Mouse (Mus musculus) heart, embryonic 16.5 days (tissue): ENCODE data around the gene Slc3a1. TPM values are rescaled to one million over a fixed set of nuclear protein-coding genes. Genes with fewer than 3 reads are reported as not detected.
A peak's percentile ranks its signal among the peaks of the same experiment; 100 is the strongest.

Experiments
- ATAC-seq: fragments of 200-750 bp; cut with Nextera tagmentation; replicated peaks from 2 replicates; pipeline ENCODE4 v1.8.0; 2017; ENCODE audit warnings: moderate number of reproducible peaks; ENCODE audit not compliant: insufficient read depth, low FRiP score; ENCODE audit errors: extremely low read depth
- H3K27ac ChIP-seq: fragments of 300-500 bp; sonication (generic); 2 replicates; pipeline ENCODE4 v1.5.1; 2014; ENCODE audit warnings: mild to moderate bottlenecking, low read length, control low read depth, moderate library complexity
- H3K27me3 ChIP-seq: fragments of 300-500 bp; sonication (generic); 2 replicates; pipeline ENCODE4 v1.6.1; 2014; ENCODE audit warnings: low read length, mixed read lengths; ENCODE audit not compliant: control insufficient read depth, insufficient read depth
- H3K36me3 ChIP-seq: fragments of 300-500 bp; sonication (generic); 2 replicates; pipeline ENCODE4 v1.6.1; 2014; ENCODE audit not compliant: control insufficient read depth, insufficient read depth
- H3K4me1 ChIP-seq: fragments of 300-500 bp; sonication (generic); 2 replicates; pipeline ENCODE4 v1.6.1; 2014; ENCODE audit warnings: low read length, mixed read lengths; ENCODE audit not compliant: control insufficient read depth, insufficient read depth
- H3K4me2 ChIP-seq: fragments of 300-500 bp; sonication (generic); 2 replicates; pipeline ENCODE4 v1.6.1; 2014; ENCODE audit warnings: low read depth, mild to moderate bottlenecking, control low read depth, low read length
- H3K4me3 ChIP-seq: fragments of 300-500 bp; sonication (generic); 2 replicates; pipeline ENCODE4 v1.5.1; 2014; ENCODE audit warnings: mild to moderate bottlenecking, control low read depth, low read length
- H3K9ac ChIP-seq: fragments of 300-500 bp; sonication (generic); 2 replicates; pipeline ENCODE4 v1.6.1; 2014; ENCODE audit warnings: low read length, control low read depth
- H3K9me3 ChIP-seq: fragments of 300-500 bp; sonication (generic); replicated peaks from 2 replicates; pipeline ENCODE4 v1.6.1; 2016; ENCODE audit warnings: low read length; ENCODE audit not compliant: control insufficient read depth
- WGBS: fragments of 180-500 bp; shearing (Covaris S2); extraction: QIAGEN DNeasy Blood & Tissue Kit; methylation state at CpG from one replicate; pipeline ENCODE4 v1.1.7; 2014; 5-methylcytosine and 5-hydroxymethylcytosine counted together
- polyA plus RNA-seq: library from polyadenylated mRNA; unstranded; fragments of >200 nt; fragmentation: Nextera tagmentation; extraction: Ambion mirVana; gene quantifications from 2 replicates; pipeline ENCODE4 v1.2.1, GENCODE M21; 2015

Slc3a1 gene
- polyA plus RNA-seq, 1 experiment from 2014 or later: 0.26 TPM

- Histone ChIP-seq H3K36me3 (peaks cover 14% of the 10 kb centered on the region), H3K4me2 (no peak overlapping the region), H3K27me3 (no peaks in the 10 kb centered on the region), H3K9ac (no peak overlapping the region), H3K4me1 (no peaks in the 10 kb centered on the region), H3K4me3 (no peak overlapping the region), H3K27ac (no peak overlapping the region), H3K9me3 (no peaks in the 10 kb centered on the region)
- 80% methylated on average over 6 of the region's 6 CpGs for WGBS
- ATAC-seq: no peak
Observed at GRCm38 (mm10) chr17:85013485-85013884, 14.7 kb upstream of the Slc3a1 start.

GRCm38 (mm10) chr17:85014632-85015031 is 13.5 kb upstream of the Slc3a1 start:
- Histone ChIP-seq H3K9me3 (no peaks in the 10 kb centered on the region), H3K4me2 (no peak overlapping the region), H3K27ac (no peak overlapping the region), H3K9ac (no peak overlapping the region), H3K36me3 (peaks cover 12% of the 10 kb centered on the region), H3K27me3 (no peaks in the 10 kb centered on the region), H3K4me1 (no peaks in the 10 kb centered on the region), H3K4me3 (no peak overlapping the region)
- ATAC-seq: no peak
- WGBS: 93% methylated on average over 3 of the region's 3 CpGs

GRCm38 (mm10) chr17:85018344-85018743 is 9.8 kb upstream of the Slc3a1 start:
- no peaks in the 10 kb centered on the region for H3K9me3 ChIP-seq
- H3K4me2 ChIP-seq: no peak overlapping the region
- H3K27ac ChIP-seq: no peak overlapping the region
- WGBS: 83% methylated on average over 3 of the region's 3 CpGs
- ATAC-seq: no peak
- H3K4me3 ChIP-seq: no peak overlapping the region
- no peaks in the 10 kb centered on the region for H3K27me3 ChIP-seq
- 0 out of 2 replicates have a peak, but pooled peaks cover 2% of the 10 kb centered on the region for H3K4me1 ChIP-seq
- H3K36me3 ChIP-seq: no peaks in the 10 kb centered on the region
- no peak overlapping the region for H3K9ac ChIP-seq

- WGBS: 59% methylated on average over 5 of the region's 5 CpGs
- no peak for ATAC-seq
- no peaks in the 10 kb centered on the region for H3K9me3 ChIP-seq
- 0 out of 2 replicates have a peak, but pooled peaks cover 2% of the 10 kb centered on the region for H3K4me1 ChIP-seq
- H3K4me2 ChIP-seq: no peak overlapping the region
- H3K9ac ChIP-seq: no peak overlapping the region
- no peak overlapping the region for H3K27ac ChIP-seq
- no peak overlapping the region for H3K4me3 ChIP-seq
- no peaks in the 10 kb centered on the region for H3K36me3 ChIP-seq
- no peaks in the 10 kb centered on the region for H3K27me3 ChIP-seq
Observed at GRCm38 (mm10) chr17:85018794-85019193, 9.4 kb upstream of the Slc3a1 start.

- H3K4me3 ChIP-seq: no peak overlapping the region
- WGBS: 78% methylated on average over 3 of the region's 3 CpGs
- H3K27me3 ChIP-seq: no peaks in the 10 kb centered on the region
- ATAC-seq: no peak
- no peaks in the 10 kb centered on the region for H3K36me3 ChIP-seq
- H3K4me2 ChIP-seq: no peak overlapping the region
- 0 out of 2 replicates have a peak, but pooled peaks cover 2% of the 10 kb centered on the region for H3K4me1 ChIP-seq
- no peak overlapping the region for H3K9ac ChIP-seq
- no peak overlapping the region for H3K27ac ChIP-seq
- H3K9me3 ChIP-seq: no peaks in the 10 kb centered on the region
Observed at GRCm38 (mm10) chr17:85020343-85020742, 7.8 kb upstream of the Slc3a1 start.

- 0 out of 2 replicates have a peak, but pooled peaks cover 2% of the 10 kb centered on the region for H3K4me1 ChIP-seq
- no peaks in the 10 kb centered on the region for H3K9me3 ChIP-seq
- peak overlapping the region; percentile 34; the same call in 1 of the 2 replicates for H3K4me2 ChIP-seq
- no peaks in the 10 kb centered on the region for H3K36me3 ChIP-seq
- no peak overlapping the region for H3K27ac ChIP-seq
- WGBS: 60% methylated on average over 22 of the region's 22 CpGs
- H3K27me3 ChIP-seq: no peaks in the 10 kb centered on the region
- no peak overlapping the region for H3K4me3 ChIP-seq
- no peak for ATAC-seq
- no peak overlapping the region for H3K9ac ChIP-seq
Observed at GRCm38 (mm10) chr17:85023247-85024167, 4.7 kb upstream of the Slc3a1 start.

GRCm38 (mm10) chr17:85024237-85024636 is 3.9 kb upstream of the Slc3a1 start:
- Histone ChIP-seq H3K4me1 (0 out of 2 replicates have a peak, but pooled peaks cover 2% of the 10 kb centered on the region), H3K27me3 (no peaks in the 10 kb centered on the region), H3K9me3 (no peaks in the 10 kb centered on the region), H3K27ac (no peak overlapping the region), H3K9ac (no peak overlapping the region), H3K4me3 (no peak overlapping the region), H3K36me3 (no peaks in the 10 kb centered on the region), H3K4me2 (no peak overlapping the region)
- ATAC-seq: no peak
- WGBS: 92% methylated on average over 8 of the region's 8 CpGs

GRCm38 (mm10) chr17:85025151-85025550 is 3.0 kb upstream of the Slc3a1 start:
- H3K27ac ChIP-seq: no peak overlapping the region
- no peaks in the 10 kb centered on the region for H3K27me3 ChIP-seq
- H3K4me1 ChIP-seq: 0 out of 2 replicates have a peak, but pooled peaks cover 2% of the 10 kb centered on the region
- H3K4me2 ChIP-seq: no peak overlapping the region
- no peaks in the 10 kb centered on the region for H3K36me3 ChIP-seq
- WGBS: 89% methylated on average over 6 of the region's 6 CpGs
- no peak overlapping the region for H3K9ac ChIP-seq
- no peak overlapping the region for H3K4me3 ChIP-seq
- H3K9me3 ChIP-seq: no peaks in the 10 kb centered on the region
- ATAC-seq: no peak

- no peaks in the 10 kb centered on the region for H3K9me3 ChIP-seq
- no peaks in the 10 kb centered on the region for H3K36me3 ChIP-seq
- 85% methylated on average over 6 of the region's 6 CpGs for WGBS
- no peak overlapping the region for H3K4me2 ChIP-seq
- H3K27ac ChIP-seq: no peak overlapping the region
- H3K4me1 ChIP-seq: 0 out of 2 replicates have a peak, but pooled peaks cover 2% of the 10 kb centered on the region
- no peak overlapping the region for H3K4me3 ChIP-seq
- no peak for ATAC-seq
- no peaks in the 10 kb centered on the region for H3K27me3 ChIP-seq
- no peak overlapping the region for H3K9ac ChIP-seq
Observed at GRCm38 (mm10) chr17:85026436-85026835, 1.7 kb upstream of the Slc3a1 start.
